Mouse (Mus musculus) erythroblast, embryonic 14.5 days (primary cell): ENCODE measurements around the gene Tub. TPM values are rescaled to one million over a fixed set of nuclear protein-coding genes. Genes with fewer than 3 reads are reported as not detected.

Experiments used
- H3K27me3 ChIP-seq: 2 replicates; pipeline ENCODE4 v1.6.1; 2012; ENCODE audit warnings: inconsistent platforms; ENCODE audit not compliant: control insufficient read depth
- H3K36me3 ChIP-seq: 2 replicates; pipeline ENCODE4 v1.6.1; 2012; ENCODE audit warnings: mild to moderate bottlenecking, inconsistent platforms; ENCODE audit not compliant: control insufficient read depth
- H3K4me1 ChIP-seq: 2 replicates; pipeline ENCODE4 v1.6.1; 2012; ENCODE audit warnings: inconsistent platforms; ENCODE audit not compliant: control insufficient read depth
- H3K4me3 ChIP-seq: replicated peaks from 2 replicates; pipeline ENCODE3; 2012; ENCODE audit warnings: moderate library complexity, mild to moderate bottlenecking, inconsistent platforms
- H3K9me3 ChIP-seq: 2 replicates; pipeline ENCODE4 v1.6.1; 2012; ENCODE audit warnings: low read length, inconsistent platforms, mixed read lengths; ENCODE audit not compliant: control insufficient read depth
- GATA1 ChIP-seq: IDR thresholded peaks from 2 replicates; pipeline ENCODE4 v1.6.1; 2012; ENCODE audit warnings: low read length, inconsistent platforms, mixed read lengths
- TAL1 ChIP-seq: IDR thresholded peaks from 3 replicates; pipeline ENCODE4 v1.6.1; 2012; ENCODE audit warnings: low read length, inconsistent platforms, mixed read lengths
- polyA plus RNA-seq: library from polyadenylated mRNA; stranded (reverse); fragments of >175 nt; gene quantifications from 2 replicates; pipeline ENCODE4 v1.2.3, GENCODE M21; 2012

The Tub gene
- polyA plus RNA-seq = 0.01 TPM in 1 of 2 replicates, not detected in the other

DNA sequence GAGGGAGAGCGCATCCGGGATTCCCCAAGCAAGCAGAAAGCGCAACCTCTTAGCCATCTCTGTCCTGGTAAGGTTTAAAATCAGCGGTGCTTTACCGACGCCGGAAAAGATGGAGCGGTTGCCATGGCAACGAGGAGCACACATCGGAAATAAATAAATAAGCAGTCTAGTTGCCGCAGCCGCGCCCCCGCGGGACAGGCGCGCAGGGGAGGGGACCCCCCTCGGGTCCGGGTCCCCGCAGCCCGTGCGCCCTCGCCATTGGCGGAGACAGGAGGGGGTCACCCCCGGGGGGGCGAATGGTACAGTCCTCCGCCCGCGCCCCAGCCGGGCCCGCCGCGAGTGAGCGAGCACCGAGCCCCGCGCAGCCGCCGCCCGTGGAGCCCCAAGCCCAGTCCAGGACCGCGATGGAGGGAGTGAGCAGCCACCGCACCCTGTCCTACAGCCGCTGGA is at the start of gene Tub:
TSS of gene Tub (plus strand) at position 27 of the 450 bp plus-strand sequence.
- Histone ChIP-seq H3K36me3 (peaks cover 6% of the 10 kb centered on the region), H3K9me3 (peaks cover 3% of the 10 kb centered on the region; the same call in 1 of the 2 replicates), H3K4me3 (no peak within 1 kb of the TSS), H3K4me1 (no peaks in the 10 kb centered on the region; the same call in 1 of the 2 replicates), H3K27me3 (peaks cover 50% of the 10 kb centered on the region)
- no peak for TF ChIP-seq GATA1

DNA sequence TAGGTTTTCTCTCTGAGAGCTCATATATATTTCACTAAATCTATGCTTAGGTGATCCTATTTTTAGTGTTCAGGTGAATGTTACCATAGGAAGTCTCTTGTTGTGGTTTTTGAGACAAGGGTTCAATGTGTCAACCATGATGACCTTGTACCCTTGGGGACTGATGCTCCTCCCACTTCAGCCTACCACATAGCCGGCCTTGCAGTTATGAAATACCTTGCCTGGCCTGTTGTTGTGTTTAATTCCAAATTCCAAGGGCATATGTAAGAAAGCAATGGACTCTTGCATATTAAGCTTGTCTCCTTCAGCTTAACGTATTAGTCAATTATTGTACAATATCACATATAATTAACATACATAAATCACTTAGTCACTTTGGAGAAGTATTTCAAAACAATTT is 46.2 kb upstream of the Tub start:
- Histone ChIP-seq H3K9me3 (no peaks in the 10 kb centered on the region), H3K36me3 (no peaks in the 10 kb centered on the region), H3K4me3 (no peak overlapping the region), H3K27me3 (no peaks in the 10 kb centered on the region), H3K4me1 (no peaks in the 10 kb centered on the region)
- TF ChIP-seq GATA1 (no peak), TAL1 (no peak)

DNA sequence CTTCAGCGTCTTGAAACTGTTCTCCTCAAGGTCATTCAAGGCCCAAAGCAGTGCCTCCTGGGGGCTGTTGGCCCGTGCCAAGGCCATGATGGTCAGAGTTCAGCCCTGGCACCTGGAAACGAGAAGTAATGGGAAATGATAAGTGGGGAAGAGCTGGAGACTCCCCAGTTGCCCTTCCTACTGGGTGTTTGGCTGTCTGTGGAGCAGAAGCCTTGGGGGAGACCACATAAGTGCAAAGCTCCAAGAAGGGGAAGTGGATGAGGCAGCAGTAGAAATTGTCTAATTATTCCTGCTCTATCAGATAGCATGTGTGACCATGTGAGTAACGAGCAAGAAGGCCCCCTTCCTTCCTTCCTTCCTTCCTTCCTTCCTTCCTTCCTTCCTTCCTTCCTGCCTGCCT is 23.1 kb upstream of the Tub start:
- Histone ChIP-seq H3K36me3 (no peaks in the 10 kb centered on the region), H3K9me3 (no peaks in the 10 kb centered on the region; the same call in 1 of the 2 replicates), H3K4me3 (no peak overlapping the region), H3K4me1 (no peaks in the 10 kb centered on the region), H3K27me3 (peaks cover 3% of the 10 kb centered on the region; the same call in 1 of the 2 replicates)
- no peak for TF ChIP-seq TAL1
- TF ChIP-seq GATA1 = no peak

DNA sequence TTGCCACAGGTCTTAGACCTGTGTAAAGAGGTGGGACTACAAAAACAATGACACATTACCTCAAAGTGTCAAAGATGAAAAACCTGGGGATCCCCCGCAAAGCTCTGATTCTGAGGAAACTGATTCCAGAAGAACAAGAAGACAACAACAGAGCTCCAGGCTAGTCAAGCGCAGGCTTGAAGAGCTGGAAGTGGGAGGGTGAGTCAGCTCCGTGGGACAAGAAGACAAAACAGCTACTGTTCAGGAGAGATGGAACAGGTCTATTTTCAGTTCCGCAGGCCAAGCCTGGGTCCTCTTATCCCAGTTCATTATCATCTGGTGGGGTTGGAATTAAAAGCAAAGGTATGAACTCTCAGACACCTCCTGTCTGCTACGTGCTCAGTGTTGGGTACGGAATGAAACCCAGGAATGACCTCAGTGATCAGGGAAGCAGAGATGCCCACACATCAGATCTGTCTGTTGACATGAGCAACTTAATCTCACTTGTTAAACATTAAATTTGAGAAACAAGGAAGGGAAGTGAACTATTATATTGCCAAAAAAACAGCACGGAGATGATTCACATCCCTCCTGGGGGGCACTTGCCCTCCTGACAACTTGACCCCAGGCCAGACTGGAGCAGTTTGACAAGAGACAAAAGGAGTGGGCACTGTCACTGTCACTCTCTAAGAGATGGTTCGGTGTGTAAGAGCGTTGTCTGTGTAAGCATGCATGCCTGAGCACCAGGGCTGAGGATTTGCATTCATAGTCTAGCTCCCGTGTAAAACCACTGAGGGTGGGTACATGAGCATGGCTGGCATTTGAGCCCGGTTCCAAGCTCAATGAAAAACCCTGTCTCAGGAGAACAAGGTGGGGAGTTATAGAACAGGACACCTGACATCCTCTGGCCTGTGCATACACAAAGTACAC is 21.6 kb upstream of the Tub start:
- TF ChIP-seq TAL1 (no peak), GATA1 (no peak)
- H3K36me3 ChIP-seq = no peaks in the 10 kb centered on the region
- no peaks in the 10 kb centered on the region for H3K4me1 ChIP-seq
- no peak overlapping the region for H3K4me3 ChIP-seq
- H3K27me3 ChIP-seq = peaks cover 5% of the 10 kb centered on the region; the same call in 1 of the 2 replicates
- H3K9me3 ChIP-seq = no peaks in the 10 kb centered on the region; the same call in 1 of the 2 replicates

DNA sequence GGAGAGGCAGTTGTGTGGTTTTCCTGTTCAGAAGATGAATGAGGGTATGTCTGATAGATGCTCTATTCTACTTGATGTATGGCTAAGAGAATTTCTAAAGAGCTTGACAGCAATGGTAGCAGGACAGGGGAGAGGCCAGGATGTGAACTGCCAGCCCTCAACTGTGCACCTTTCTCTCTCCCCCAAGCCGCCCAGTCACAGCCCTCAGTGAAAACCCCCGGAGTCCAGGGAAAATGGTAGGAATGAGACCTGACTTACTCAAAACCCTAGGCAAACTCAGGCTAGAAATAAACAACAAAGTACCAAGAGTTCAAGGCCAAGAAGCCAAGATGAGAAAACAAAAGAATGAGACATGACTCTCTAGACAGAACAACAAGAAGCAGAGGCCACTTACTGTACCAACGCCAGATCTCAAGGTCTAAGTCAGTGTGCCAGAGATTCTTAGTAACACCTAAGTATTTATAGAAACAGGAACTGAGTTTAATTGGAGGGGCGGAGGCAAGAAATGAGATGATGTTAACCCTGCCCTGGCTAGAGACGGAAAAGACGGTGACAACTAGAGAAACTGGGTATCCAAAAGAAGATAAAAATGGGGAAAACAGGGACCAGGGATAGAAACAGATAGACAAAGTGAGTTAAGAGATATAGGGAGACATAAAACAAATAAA is 20.3 kb upstream of the Tub start, which contains the start of gene Nlrp10:
TSS of gene Nlrp10 (minus strand) at position 453 of the 668 bp plus-strand sequence.
- Histone ChIP-seq H3K36me3 (no peaks in the 10 kb centered on the region), H3K4me1 (peaks cover 6% of the 10 kb centered on the region), H3K4me3 (no peak within 1 kb of the TSS), H3K9me3 (no peaks in the 10 kb centered on the region; the same call in 1 of the 2 replicates), H3K27me3 (peaks cover 5% of the 10 kb centered on the region; the same call in 1 of the 2 replicates)
- TF ChIP-seq GATA1 = no peak
- no peak for TF ChIP-seq TAL1

DNA sequence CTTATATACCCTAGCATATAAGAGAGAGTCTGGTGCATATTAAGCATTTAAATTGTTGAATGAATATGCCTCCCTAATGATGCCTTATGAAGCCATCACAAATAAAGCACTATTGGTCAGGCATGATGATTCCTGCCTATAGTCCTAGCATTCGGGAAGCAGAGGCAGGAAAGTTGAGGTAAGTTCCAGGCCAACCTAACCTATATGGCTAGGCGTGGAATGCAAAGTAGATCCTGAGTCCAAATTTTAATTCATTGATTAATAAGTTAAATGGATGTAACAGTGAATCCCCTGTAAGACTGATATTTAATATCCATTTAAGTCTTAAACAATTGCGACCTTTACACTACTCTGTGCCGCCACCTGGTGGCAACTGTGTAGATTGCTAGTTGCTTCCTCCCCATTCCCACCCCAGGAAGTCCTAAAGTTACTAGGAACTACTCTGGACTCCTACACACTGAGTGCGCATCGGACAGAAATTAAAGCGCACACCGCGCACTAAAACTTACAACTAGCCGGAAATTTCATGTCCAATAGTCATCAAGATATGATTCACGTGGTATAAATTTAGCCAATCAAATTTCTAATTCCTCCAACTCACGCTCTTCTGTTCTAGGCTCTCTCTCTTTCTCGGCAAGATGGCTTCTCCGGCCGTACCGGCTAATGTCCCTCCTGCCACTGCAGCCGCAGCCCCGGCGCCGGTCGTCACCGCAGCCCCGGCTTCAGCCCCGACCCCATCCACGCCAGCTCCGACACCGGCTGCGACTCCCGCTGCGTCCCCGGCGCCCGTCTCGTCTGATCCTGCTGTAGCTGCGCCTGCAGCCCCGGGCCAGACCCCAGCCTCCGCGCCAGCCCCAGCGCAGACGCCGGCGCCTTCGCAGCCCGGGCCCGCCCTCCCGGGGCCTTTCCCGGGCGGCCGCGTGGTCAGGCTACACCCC is 16.1 kb upstream of the Tub start, which contains the start of gene Eif3f:
TSS of gene Eif3f (plus strand) at position 624 of the 938 bp plus-strand sequence.
- H3K4me3 ChIP-seq = peak within 1 kb of the TSS; percentile 81
- no peaks in the 10 kb centered on the region for H3K9me3 ChIP-seq
- peaks cover 24% of the 10 kb centered on the region for H3K4me1 ChIP-seq
- peaks cover 5% of the 10 kb centered on the region; the same call in 1 of the 2 replicates for H3K27me3 ChIP-seq
- H3K36me3 ChIP-seq = peaks cover 37% of the 10 kb centered on the region
- TF ChIP-seq TAL1 = no peak
- TF ChIP-seq GATA1 = no peak

DNA sequence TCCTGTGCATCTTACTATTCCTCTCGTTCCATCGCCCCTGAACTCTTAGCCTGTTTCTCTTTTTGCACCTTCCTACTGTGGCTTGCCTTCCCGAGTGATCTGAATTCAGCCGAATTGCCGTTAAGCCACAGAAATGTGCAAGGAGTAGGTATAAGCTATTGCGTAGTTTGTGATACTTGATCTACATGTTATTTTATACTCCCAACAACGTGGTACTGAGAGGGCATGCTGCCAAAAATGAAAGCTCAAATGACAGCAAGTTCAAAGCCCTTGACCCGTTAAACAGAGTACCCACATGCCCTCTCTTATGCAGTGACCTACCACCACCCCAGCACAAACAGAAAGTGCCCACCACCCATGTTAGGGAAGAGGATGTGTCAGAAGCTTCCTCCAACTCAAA is 15.3 kb upstream of the Tub start:
- H3K4me3 ChIP-seq = peak overlapping the region; percentile 81
- H3K4me1 ChIP-seq = peaks cover 24% of the 10 kb centered on the region
- H3K36me3 ChIP-seq = peaks cover 44% of the 10 kb centered on the region
- no peaks in the 10 kb centered on the region for H3K9me3 ChIP-seq
- no peak for TF ChIP-seq TAL1
- TF ChIP-seq GATA1 = no peak
- peaks cover 5% of the 10 kb centered on the region; the same call in 1 of the 2 replicates for H3K27me3 ChIP-seq

DNA sequence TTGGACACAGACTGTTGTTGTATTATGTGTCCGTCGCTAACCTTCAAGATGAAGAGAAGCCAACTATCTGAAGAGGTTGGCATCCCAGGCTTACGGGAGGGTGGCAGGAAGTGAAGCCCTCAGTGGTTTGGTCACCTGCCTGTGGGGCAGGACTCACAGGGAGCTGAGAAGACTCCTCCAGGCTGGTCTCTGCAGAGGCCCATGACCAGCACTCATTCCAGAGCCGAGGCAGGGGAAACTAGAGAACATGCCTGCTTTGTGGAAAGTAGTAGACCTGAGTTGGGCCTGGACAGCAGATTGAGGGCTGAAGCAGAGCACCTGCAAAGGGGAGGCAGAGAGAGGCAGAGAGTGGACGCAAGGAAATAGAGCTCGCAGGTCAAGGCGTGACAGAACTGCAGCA is 14.7 kb upstream of the Tub start:
- Histone ChIP-seq H3K4me1 (peaks cover 24% of the 10 kb centered on the region), H3K4me3 (peak overlapping the region; percentile 81), H3K36me3 (peaks cover 50% of the 10 kb centered on the region), H3K9me3 (no peaks in the 10 kb centered on the region), H3K27me3 (peaks cover 5% of the 10 kb centered on the region; the same call in 1 of the 2 replicates)
- no peak for TF ChIP-seq TAL1
- no peak for TF ChIP-seq GATA1
